Mouse (Mus musculus): Measurements from ENCODE around the gene 5730596B20Rik.

- TF ChIP-seq CTCF (IDR thresholded peaks at IDR 0.05), result no peak
- TF ChIP-seq EP300 (IDR thresholded peaks at IDR 0.05), result no peak
Observed at GRCm38 (mm10) chr6:52205638-52206621, 28.6 kb downstream of the 5730596B20Rik start.
